Mouse (Mus musculus) spleen, adult 18-20 months (tissue): ENCODE data around the gene Ccdc24.
A peak's percentile ranks its signal among the peaks of the same experiment; 100 is the strongest.

Experiments
- DNase-seq, 2 experiments: peaks; one replicate each; pipeline ENCODE4 v3.0.0; 2022; ENCODE audit warnings: mixed read lengths in 2 of 2

Gene Ccdc24

GRCm38 (mm10) chr4:117890750-117891149 lies 18.4 kb upstream of the Ccdc24 start:
- no peak for DNase-seq

- DNase-seq = no peak
Observed at GRCm38 (mm10) chr4:117890031-117890430, 17.7 kb upstream of the Ccdc24 start.

- DNase-seq = no peak
Observed at GRCm38 (mm10) chr4:117889471-117889870, 17.1 kb upstream of the Ccdc24 start.

- no peak for DNase-seq
Observed at GRCm38 (mm10) chr4:117887920-117888319, 15.6 kb upstream of the Ccdc24 start.

GRCm38 (mm10) chr4:117887133-117887532 lies 14.8 kb upstream of the Ccdc24 start, which contains the start of gene Atp6v0b:
Atp6v0b (minus strand) TSS chr4:117887333.
- peak; percentile 87 to 94 for DNase-seq

GRCm38 (mm10) chr4:117886644-117887043 lies 14.3 kb upstream of the Ccdc24 start:
- peak in 1 of 2 experiments; percentile 27 for DNase-seq

- no peak for DNase-seq
Observed at GRCm38 (mm10) chr4:117885994-117886393, 13.6 kb upstream of the Ccdc24 start.

- no peak for DNase-seq
Observed at GRCm38 (mm10) chr4:117885093-117885492, 12.7 kb upstream of the Ccdc24 start.

- no peak for DNase-seq
Observed at GRCm38 (mm10) chr4:117884146-117884545, 11.8 kb upstream of the Ccdc24 start.

GRCm38 (mm10) chr4:117882701-117883691 lies 10.6 kb upstream of the Ccdc24 start, which contains the start of gene B4galt2:
B4galt2 (minus strand) TSS chr4:117883487.
- DNase-seq = no peak

GRCm38 (mm10) chr4:117878703-117879102 lies 6.3 kb upstream of the Ccdc24 start:
- DNase-seq = no peak

GRCm38 (mm10) chr4:117878301-117878700 lies 5.9 kb upstream of the Ccdc24 start:
- DNase-seq = no peak

GRCm38 (mm10) chr4:117873615-117874014 lies 1.3 kb upstream of the Ccdc24 start:
- DNase-seq = no peak

GRCm38 (mm10) chr4:117871787-117872186 lies 570 bp downstream of the Ccdc24 start:
- no peak for DNase-seq

- DNase-seq = no peak
Observed at GRCm38 (mm10) chr4:117870437-117870836, 1.9 kb downstream of the Ccdc24 start.

- DNase-seq = no peak
Observed at GRCm38 (mm10) chr4:117869317-117869716, 3.0 kb downstream of the Ccdc24 start.

GRCm38 (mm10) chr4:117867823-117868222 lies 4.5 kb downstream of the Ccdc24 start:
- peak in 1 of 2 experiments; percentile 58 for DNase-seq

- DNase-seq = no peak
Observed at GRCm38 (mm10) chr4:117867000-117867399, 5.4 kb downstream of the Ccdc24 start.

- peak; percentile 33 to 61 for DNase-seq
Observed at GRCm38 (mm10) chr4:117866083-117866482, 6.3 kb downstream of the Ccdc24 start.

- no peak for DNase-seq
Observed at GRCm38 (mm10) chr4:117862823-117863222, 9.5 kb downstream of the Ccdc24 start.

- no peak for DNase-seq
Observed at GRCm38 (mm10) chr4:117860570-117860969, 11.8 kb downstream of the Ccdc24 start.

GRCm38 (mm10) chr4:117858794-117859193 lies 13.6 kb downstream of the Ccdc24 start:
- peak; percentile 32 to 47 for DNase-seq

GRCm38 (mm10) chr4:117855146-117855545 lies 17.2 kb downstream of the Ccdc24 start:
- DNase-seq = no peak
